Mouse (Mus musculus) ES-E14 (cell line): ENCODE measurements at regions not wholly inside any gene's neighbourhood (a gene's known extent, or its start where the extent isn't known, plus 50 kb on each side); places are given as distances from the start of the nearest gene placed in this dataset.

Experiments
- DNase-seq: peaks from one replicate; pipeline ENCODE4 v3.0.0-alpha.2; 2013; ENCODE audit warnings: low read depth, low spot score
- H3K27ac ChIP-seq: 2 replicates; pipeline ENCODE4 v1.5.1; 2012; ENCODE audit warnings: low read depth, mild to moderate bottlenecking, low read length, moderate library complexity, mixed read lengths; ENCODE audit not compliant: poor library complexity, insufficient read depth, severe bottlenecking
- H3K36me3 ChIP-seq: 2 replicates; pipeline ENCODE4 v1.6.1; 2012; ENCODE audit warnings: mild to moderate bottlenecking, low read length, moderate library complexity, mixed read lengths; ENCODE audit not compliant: control insufficient read depth, poor library complexity, insufficient read depth, severe bottlenecking
- H3K4me1 ChIP-seq, 2 experiments: fragments of 150-350 bp in 1 of 2; sonication (generic) in 1 of 2; 2 replicates each; pipeline ENCODE4 v1.6.1; 2012; ENCODE audit warnings: low read length in 2 of 2, mild to moderate bottlenecking in 1 of 2, mixed read lengths in 1 of 2; ENCODE audit not compliant: control insufficient read depth in 2 of 2, insufficient read depth in 2 of 2, poor library complexity in 1 of 2
- H3K4me3 ChIP-seq, 2 experiments: fragments of 150-350 bp in 1 of 2; sonication (generic) in 1 of 2; 2 replicates each; pipeline ENCODE4 v1.5.1; 2012; ENCODE audit warnings: low read length in 2 of 2, low read depth in 1 of 2, mild to moderate bottlenecking in 1 of 2, mixed read lengths in 1 of 2; ENCODE audit not compliant: insufficient read depth in 1 of 2, poor library complexity in 1 of 2, severe bottlenecking in 1 of 2
- H3K9ac ChIP-seq: 2 replicates; pipeline ENCODE4 v1.6.1; 2012; ENCODE audit warnings: low read depth, mild to moderate bottlenecking, low read length, mixed read lengths; ENCODE audit not compliant: poor library complexity, insufficient read depth, severe bottlenecking
- H3K9me3 ChIP-seq: fragments of 150-350 bp; sonication (generic); 2 replicates; pipeline ENCODE4 v1.6.1; 2012; ENCODE audit warnings: low read depth, mild to moderate bottlenecking, low read length; ENCODE audit not compliant: control insufficient read depth, insufficient read depth
- CHD2 ChIP-seq: IDR thresholded peaks from 2 replicates; pipeline ENCODE4 v1.6.1; 2014; ENCODE audit warnings: mild to moderate bottlenecking, low read depth, low read length, inconsistent platforms
- HCFC1 ChIP-seq: IDR thresholded peaks from 2 replicates; pipeline ENCODE4 v1.6.1; 2012; ENCODE audit warnings: low read length, inconsistent platforms, borderline replicate concordance; ENCODE audit not compliant: insufficient read depth
- MAFK ChIP-seq: IDR thresholded peaks from 2 replicates; pipeline ENCODE4 v1.6.1; 2014; ENCODE audit warnings: mild to moderate bottlenecking, low read depth, low read length, inconsistent platforms; ENCODE audit not compliant: insufficient read depth
- ZC3H11A ChIP-seq: IDR thresholded peaks from 2 replicates; pipeline ENCODE4 v1.6.1; 2012; ENCODE audit warnings: low read depth, mild to moderate bottlenecking, inconsistent platforms, low read length, borderline replicate concordance
- ZNF384 ChIP-seq: IDR thresholded peaks from 2 replicates; pipeline ENCODE4 v1.6.1; 2012; ENCODE audit warnings: low read depth, low read length, inconsistent platforms
- in situ Hi-C, 2 experiments: fragments of 600-800 bp; cut with MboI; formaldehyde crosslinking; loops; one replicate each; pipeline ENCODE4 v1.15.1; 2025; ENCODE audit warnings: low sequenced_read_pairs in 2 of 2, inconsistent platforms in 1 of 2; ENCODE audit not compliant: unreplicated experiment in 2 of 2

GRCm38 (mm10) chr17:16087046-16087445 is 256.2 kb upstream of the Rgmb start:
- in situ Hi-C loops: no loop called here
- no peak overlapping the region for H3K4me3 ChIP-seq
- TF ChIP-seq CHD2: no peak
- no peak for TF ChIP-seq MAFK
- no peak for TF ChIP-seq ZNF384
- TF ChIP-seq HCFC1: no peak
- TF ChIP-seq ZC3H11A: no peak
- no peaks in the 10 kb centered on the region for H3K9me3 ChIP-seq
- H3K36me3 ChIP-seq: no peaks in the 10 kb centered on the region
- H3K4me1 ChIP-seq: no peaks in the 10 kb centered on the region
- H3K9ac ChIP-seq: no peak overlapping the region
- no peak for DNase-seq
- no peak overlapping the region for H3K27ac ChIP-seq

- no peaks in the 10 kb centered on the region for H3K36me3 ChIP-seq
- H3K27ac ChIP-seq: no peak overlapping the region
- no peak overlapping the region for H3K9ac ChIP-seq
- H3K4me1 ChIP-seq: no peaks in the 10 kb centered on the region
- H3K4me3 ChIP-seq: no peak overlapping the region
- no peak for DNase-seq
- H3K9me3 ChIP-seq: no peaks in the 10 kb centered on the region
- no peak for TF ChIP-seq ZNF384
- TF ChIP-seq MAFK: no peak
- TF ChIP-seq HCFC1: no peak
- TF ChIP-seq ZC3H11A: no peak
- no peak for TF ChIP-seq CHD2
- in situ Hi-C loops: no loop called here
These were observed 252.0 kb upstream of the Rgmb start for GRCm38 (mm10) chr17:16082842-16083241.

GRCm38 (mm10) chr17:16078549-16078948 is 247.7 kb upstream of the Rgmb start:
- H3K9ac ChIP-seq: no peak overlapping the region
- DNase-seq: no peak
- no peak overlapping the region for H3K27ac ChIP-seq
- in situ Hi-C loops: no loop called here
- H3K36me3 ChIP-seq: no peaks in the 10 kb centered on the region
- no peaks in the 10 kb centered on the region for H3K4me1 ChIP-seq
- no peaks in the 10 kb centered on the region for H3K9me3 ChIP-seq
- no peak overlapping the region for H3K4me3 ChIP-seq
- TF ChIP-seq CHD2: no peak
- TF ChIP-seq ZNF384: no peak
- TF ChIP-seq ZC3H11A: no peak
- TF ChIP-seq HCFC1: no peak
- TF ChIP-seq MAFK: no peak

- in situ Hi-C loops: no loop called here
- no peak overlapping the region for H3K4me3 ChIP-seq
- no peak overlapping the region for H3K9ac ChIP-seq
- no peak for DNase-seq
- no peak overlapping the region for H3K27ac ChIP-seq
- no peaks in the 10 kb centered on the region for H3K4me1 ChIP-seq
- H3K9me3 ChIP-seq: no peaks in the 10 kb centered on the region
- H3K36me3 ChIP-seq: no peaks in the 10 kb centered on the region
- no peak for TF ChIP-seq ZNF384
These were observed 238.5 kb upstream of the Rgmb start for GRCm38 (mm10) chr17:16069334-16069733.

GRCm38 (mm10) chr17:16067858-16068257 is 237.0 kb upstream of the Rgmb start:
- in situ Hi-C loops: no loop called here
- H3K4me1 ChIP-seq: no peaks in the 10 kb centered on the region
- no peak overlapping the region for H3K9ac ChIP-seq
- no peak for DNase-seq
- H3K36me3 ChIP-seq: no peaks in the 10 kb centered on the region
- no peaks in the 10 kb centered on the region for H3K9me3 ChIP-seq
- no peak overlapping the region for H3K4me3 ChIP-seq
- TF ChIP-seq HCFC1 (no peak), CHD2 (no peak), ZC3H11A (no peak)
- H3K27ac ChIP-seq: no peak overlapping the region
